Mouse (Mus musculus) myocyte (in vitro differentiated cells): ENCODE measurements at regions not wholly inside any gene's neighbourhood (a gene's known extent, or its start where the extent isn't known, plus 50 kb on each side); places are given as distances from the start of the nearest gene placed in this dataset.

Experiments used
- H3K27me3 ChIP-seq: one replicate; pipeline ENCODE4 v1.6.1; 2011; ENCODE audit not compliant: control insufficient read depth, insufficient read depth, insufficient read length
- H3K36me3 ChIP-seq: one replicate; pipeline ENCODE4 v1.6.1; 2011; ENCODE audit not compliant: control insufficient read depth, insufficient read depth
- H3K4me2 ChIP-seq: one replicate; pipeline ENCODE4 v1.6.1; 2011; ENCODE audit warnings: low read depth, control low read depth
- H3K4me3 ChIP-seq: one replicate; pipeline ENCODE4 v1.5.1; 2011; ENCODE audit warnings: mild to moderate bottlenecking, control low read depth, moderate library complexity
- H3K79me2 ChIP-seq: one replicate; pipeline ENCODE4 v1.6.1; 2011; ENCODE audit not compliant: control insufficient read depth, insufficient read depth
- H3ac ChIP-seq: one replicate; pipeline ENCODE4 v1.6.1; 2011; ENCODE audit not compliant: control insufficient read depth, insufficient read length
- CEBPB ChIP-seq: IDR thresholded peaks from 2 replicates; pipeline ENCODE4 v1.6.1; 2011; ENCODE audit warnings: mild to moderate bottlenecking, moderate library complexity; ENCODE audit not compliant: poor library complexity, insufficient read depth, severe bottlenecking
- E2F4 ChIP-seq: IDR thresholded peaks from one replicate; pipeline ENCODE4 v1.6.1; 2011; ENCODE audit warnings: mild to moderate bottlenecking, control low read depth, moderate library complexity; ENCODE audit not compliant: insufficient read depth
- MAX ChIP-seq: IDR thresholded peaks from one replicate; pipeline ENCODE4 v1.6.1; 2011; ENCODE audit warnings: low read depth, mild to moderate bottlenecking, control low read depth
- MYOD1 ChIP-seq, 3 experiments: IDR thresholded peaks; one replicate each; pipeline ENCODE4 v1.6.1; 2011; ENCODE audit warnings: control low read depth in 2 of 3, low read depth in 2 of 3, mild to moderate bottlenecking in 2 of 3, moderate library complexity in 1 of 3; ENCODE audit not compliant: insufficient read length in 2 of 3, control insufficient read depth in 1 of 3
- MYOG ChIP-seq, 3 experiments: IDR thresholded peaks; one replicate each; pipeline ENCODE4 v1.6.1; 2011; ENCODE audit warnings: control low read depth in 2 of 3, low read depth in 2 of 3, mild to moderate bottlenecking in 2 of 3; ENCODE audit not compliant: insufficient read length in 2 of 3, control insufficient read depth in 1 of 3, insufficient read depth in 1 of 3
- POLR2A ChIP-seq: IDR thresholded peaks from one replicate; pipeline ENCODE4 v1.6.1; 2011; ENCODE audit warnings: low read depth, mild to moderate bottlenecking, control low read depth, moderate library complexity; ENCODE audit not compliant: insufficient read length
- POLR2AphosphoS2 ChIP-seq: IDR thresholded peaks from one replicate; pipeline ENCODE4 v1.6.1; 2011; ENCODE audit warnings: low read depth, control low read depth; ENCODE audit not compliant: insufficient read length
- REST ChIP-seq: IDR thresholded peaks from one replicate; pipeline ENCODE4 v1.6.1; 2011; ENCODE audit warnings: mild to moderate bottlenecking, control low read depth, moderate library complexity; ENCODE audit not compliant: insufficient read depth, insufficient read length
- SRF ChIP-seq: IDR thresholded peaks from one replicate; pipeline ENCODE4 v1.6.1; 2011; ENCODE audit warnings: low read depth; ENCODE audit not compliant: control insufficient read depth, insufficient read length
- TCF12 ChIP-seq: IDR thresholded peaks from one replicate; pipeline ENCODE4 v1.6.1; 2011; ENCODE audit warnings: mild to moderate bottlenecking, control low read depth; ENCODE audit not compliant: poor library complexity, insufficient read depth, severe bottlenecking
- TCF3 ChIP-seq: IDR thresholded peaks from one replicate; pipeline ENCODE4 v1.6.1; 2011; ENCODE audit warnings: low read depth, control low read depth; ENCODE audit not compliant: insufficient read length
- USF1 ChIP-seq: IDR thresholded peaks from one replicate; pipeline ENCODE4 v1.6.1; 2011; ENCODE audit warnings: low read depth, mild to moderate bottlenecking, control low read depth, moderate library complexity

GRCm38 (mm10) chr7:110701681-110702413 is 66.2 kb upstream of the Ampd3 start:
- Histone ChIP-seq H3ac (no peak overlapping the region), H3K36me3 (no peaks in the 10 kb centered on the region), H3K4me3 (no peak overlapping the region), H3K79me2 (no peaks in the 10 kb centered on the region), H3K4me2 (peak overlapping the region; percentile 69), H3K27me3 (no peaks in the 10 kb centered on the region)
- TF ChIP-seq TCF3 = no peak
- no peak for TF ChIP-seq POLR2AphosphoS2
- TF ChIP-seq REST = peak; percentile 100
- TF ChIP-seq MAX = peak; percentile 82
- TF ChIP-seq POLR2A = no peak
- no peak for TF ChIP-seq USF1
- peak in 1 of 3 experiments; percentile 24 for TF ChIP-seq MYOD1 (IDR thresholded peaks at IDR 0.05; ENCODE audit: control insufficient read depth in 1 of 3, insufficient read length in 2 of 3, low read depth in 2 of 3)
- TF ChIP-seq MYOG (IDR thresholded peaks at IDR 0.05; ENCODE audit: control insufficient read depth in 1 of 3, insufficient read depth in 1 of 3, insufficient read length in 2 of 3, low read depth in 2 of 3) = peak in 1 of 3 experiments; percentile 37
- TF ChIP-seq CEBPB = peak; percentile 77

DNA sequence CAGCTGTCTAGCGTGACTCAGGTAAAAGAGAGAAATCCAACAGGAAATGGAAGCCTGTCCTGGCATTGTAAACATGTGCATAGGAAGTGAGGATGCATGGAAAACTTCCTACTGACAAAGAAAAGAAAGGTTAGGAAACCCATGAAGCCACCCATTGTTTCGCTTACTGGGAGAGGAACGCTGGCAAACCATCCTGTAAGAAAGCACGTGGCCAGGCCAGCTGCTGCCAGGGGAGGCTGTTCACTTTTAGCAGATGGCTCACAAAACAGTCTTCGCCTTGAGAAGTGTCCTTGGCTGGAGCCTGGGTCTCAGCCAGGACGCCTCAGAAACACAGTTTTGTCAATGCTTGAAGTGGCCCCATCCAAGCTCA is 65.6 kb upstream of the Ampd3 start:
- no peak overlapping the region for H3ac ChIP-seq
- no peak overlapping the region for H3K4me3 ChIP-seq
- H3K4me2 ChIP-seq = peak overlapping the region; percentile 69
- H3K36me3 ChIP-seq = no peaks in the 10 kb centered on the region
- H3K27me3 ChIP-seq = no peaks in the 10 kb centered on the region
- TF ChIP-seq MYOG (IDR thresholded peaks at IDR 0.05; ENCODE audit: control insufficient read depth in 1 of 3, insufficient read depth in 1 of 3, insufficient read length in 2 of 3, low read depth in 2 of 3) (peak in 2 of 3 experiments; percentile 52 to 87), REST (no peak), CEBPB (no peak), TCF3 (no peak), USF1 (peak; percentile 76), POLR2AphosphoS2 (no peak), E2F4 (no peak), MAX (peak; percentile 59), POLR2A (no peak), SRF (no peak), TCF12 (no peak), MYOD1 (IDR thresholded peaks at IDR 0.05; ENCODE audit: control insufficient read depth in 1 of 3, insufficient read length in 2 of 3, low read depth in 2 of 3) (peak; percentile 16 to 82 (median 78))
- no peaks in the 10 kb centered on the region for H3K79me2 ChIP-seq

DNA sequence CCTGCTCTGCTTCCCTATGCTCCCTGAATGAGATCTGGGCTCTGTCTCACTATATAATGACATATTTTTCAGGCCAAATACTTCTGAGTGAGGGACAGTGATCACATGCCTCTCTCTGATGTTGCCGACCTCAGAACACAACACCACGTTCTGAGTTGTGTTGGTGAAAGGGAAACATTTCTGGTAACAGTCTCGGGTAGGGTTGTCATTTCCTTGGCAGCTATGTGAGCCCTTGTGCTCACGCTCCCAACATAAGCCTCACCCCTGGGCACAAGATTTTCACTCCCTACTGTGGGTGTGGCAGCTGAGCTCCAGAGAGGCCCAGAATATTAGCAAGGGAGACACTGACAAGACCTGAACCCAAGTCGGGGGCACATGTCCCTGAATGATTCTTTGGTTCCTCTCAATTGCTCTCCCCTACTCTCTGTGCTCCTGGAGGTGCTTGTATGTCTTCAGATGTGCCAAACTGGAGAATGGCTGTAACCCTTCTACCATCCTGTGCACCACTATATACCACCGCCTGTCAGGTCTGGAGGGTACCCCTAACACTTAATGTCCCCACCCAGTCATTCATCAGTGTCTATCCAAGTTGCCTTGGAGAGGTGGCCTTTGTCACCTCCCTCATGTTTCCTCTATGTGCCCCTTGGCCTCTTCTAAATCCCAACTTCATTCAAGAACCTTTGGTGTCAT is 62.5 kb upstream of the Ampd3 start:
- H3K4me2 ChIP-seq = no peak overlapping the region
- H3ac ChIP-seq = no peak overlapping the region
- H3K4me3 ChIP-seq = no peak overlapping the region
- H3K36me3 ChIP-seq = no peaks in the 10 kb centered on the region
- no peak for TF ChIP-seq POLR2A
- TF ChIP-seq E2F4 = no peak
- TF ChIP-seq POLR2AphosphoS2 = no peak
- no peak for TF ChIP-seq TCF3
- TF ChIP-seq TCF12 = no peak
- TF ChIP-seq USF1 = no peak
- TF ChIP-seq REST = no peak
- no peak for TF ChIP-seq MAX
- no peak for TF ChIP-seq MYOD1 (IDR thresholded peaks at IDR 0.05; ENCODE audit: control insufficient read depth in 1 of 3, insufficient read length in 2 of 3, low read depth in 2 of 3)
- TF ChIP-seq CEBPB = no peak
- TF ChIP-seq SRF = no peak
- no peak for TF ChIP-seq MYOG (IDR thresholded peaks at IDR 0.05; ENCODE audit: control insufficient read depth in 1 of 3, insufficient read depth in 1 of 3, insufficient read length in 2 of 3, low read depth in 2 of 3)
- H3K27me3 ChIP-seq = no peaks in the 10 kb centered on the region
- H3K79me2 ChIP-seq = no peaks in the 10 kb centered on the region

DNA sequence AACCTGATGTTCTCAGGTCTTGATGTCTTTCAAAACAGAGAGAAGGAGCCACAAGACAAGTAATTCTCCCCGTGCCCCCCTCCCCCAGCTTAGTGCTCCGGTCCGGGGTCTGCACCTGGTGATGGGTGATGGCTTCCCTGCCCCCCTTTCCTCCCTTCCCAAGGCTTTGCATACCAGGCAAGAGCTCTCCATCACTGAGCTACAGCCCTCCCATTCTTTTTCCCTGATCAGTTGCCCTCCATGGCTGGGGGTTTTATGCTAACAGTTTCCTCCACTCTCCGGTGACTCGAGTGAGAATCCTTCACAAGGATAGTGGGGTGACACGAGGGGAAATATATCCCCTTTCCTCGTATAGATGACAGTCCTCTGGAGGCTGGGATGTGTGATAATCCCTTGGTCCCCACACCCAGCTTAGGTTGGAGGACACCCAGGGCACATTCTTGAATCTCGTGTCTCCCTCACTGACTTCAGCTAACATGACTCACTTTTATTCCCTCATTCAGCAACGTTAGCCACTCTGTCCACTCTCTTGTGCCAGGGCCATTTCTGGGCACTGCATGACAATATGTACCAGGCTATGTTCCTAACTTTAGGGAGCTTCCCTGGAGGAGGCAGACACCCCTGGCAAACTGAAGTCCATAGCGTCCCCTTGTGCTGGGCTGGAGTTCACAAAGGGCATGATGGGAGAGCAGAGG is 61.9 kb upstream of the Ampd3 start:
- TF ChIP-seq MYOG (IDR thresholded peaks at IDR 0.05; ENCODE audit: control insufficient read depth in 1 of 3, insufficient read depth in 1 of 3, insufficient read length in 2 of 3, low read depth in 2 of 3) (no peak), TCF3 (no peak), POLR2AphosphoS2 (no peak), USF1 (no peak), POLR2A (no peak), E2F4 (no peak), SRF (no peak), REST (no peak), TCF12 (no peak), MYOD1 (IDR thresholded peaks at IDR 0.05; ENCODE audit: control insufficient read depth in 1 of 3, insufficient read length in 2 of 3, low read depth in 2 of 3) (no peak), CEBPB (no peak), MAX (no peak)
- Histone ChIP-seq H3ac (no peak overlapping the region), H3K4me2 (peak overlapping the region; percentile 25), H3K4me3 (no peak overlapping the region), H3K36me3 (no peaks in the 10 kb centered on the region), H3K79me2 (no peaks in the 10 kb centered on the region), H3K27me3 (no peaks in the 10 kb centered on the region)
